In genomic region chr5:21787186-21788105, GRCm38 (mm10) we compare ENCODE assay signal across 8 mouse cellular contexts. TPM values are rescaled to one million over a fixed set of nuclear protein-coding genes. Genes with fewer than 3 reads are reported as not detected.
A peak's percentile ranks its signal among the peaks of the same experiment; 100 is the strongest.
DNase-seq lines count a peak whose midpoint lies in the region; ATAC-seq lines count a peak whose summit lies in the region.

No protein-coding gene starts in this region.

- H3K9me3 ChIP-seq in kidney, embryonic 15.5 days (replicated peaks), result no peaks in the 10 kb centered on the region
- no peaks in the 10 kb centered on the region for H3K9me3 ChIP-seq in hindbrain, embryonic 15.5 days
- no peaks in the 10 kb centered on the region for H3K9me3 ChIP-seq in midbrain, embryonic 15.5 days

- H3K4me1 ChIP-seq in kidney, embryonic 15.5 days, result peaks cover 17% of the 10 kb centered on the region
- peaks cover 37% of the 10 kb centered on the region for H3K4me1 ChIP-seq in hindbrain, embryonic 15.5 days (replicated peaks)
- peaks cover 32% of the 10 kb centered on the region for H3K4me1 ChIP-seq in midbrain, embryonic 15.5 days

- peak overlapping the region; percentile 78 for H3K4me3 ChIP-seq in kidney, embryonic 15.5 days (replicated peaks)
- H3K4me3 ChIP-seq in hindbrain, embryonic 15.5 days, result peak overlapping the region; percentile 91
- H3K4me3 ChIP-seq in midbrain, embryonic 15.5 days, result peak overlapping the region; percentile 63

- peak overlapping the region; percentile 94 for H3K9ac ChIP-seq in kidney, embryonic 15.5 days
- H3K9ac ChIP-seq in hindbrain, embryonic 15.5 days, result peak overlapping the region; percentile 90
- peak overlapping the region; percentile 71 for H3K9ac ChIP-seq in midbrain, embryonic 15.5 days

- no peaks in the 10 kb centered on the region for H3K27me3 ChIP-seq in kidney, embryonic 15.5 days
- H3K27me3 ChIP-seq in hindbrain, embryonic 15.5 days, result no peaks in the 10 kb centered on the region
- no peaks in the 10 kb centered on the region for H3K27me3 ChIP-seq in midbrain, embryonic 15.5 days (replicated peaks)

- 39% methylated on average over 11 of the region's 11 CpGs for WGBS in kidney, embryonic 15.5 days
- 41% methylated on average over 11 of the region's 11 CpGs for WGBS in hindbrain, embryonic 15.5 days
- WGBS in midbrain, embryonic 15.5 days, result 39% methylated on average over 11 of the region's 11 CpGs

- no peak for DNase-seq in kidney, postnatal 10 days
- peak; percentile 16 for DNase-seq in c-Kit-positive CD71-positive TER-119-positive erythroid progenitor cells, embryonic 14.5 days (ENCODE audit: low spot score)
- DNase-seq in frontal cortex, postnatal 14 days (ENCODE audit: low spot score in 2 of 2), result no peak
- DNase-seq in cerebellum, postnatal 14 days, result no peak
- no peak for DNase-seq in spleen, postnatal 36 days (ENCODE audit: low spot score in 2 of 2)

- peak overlapping the region; percentile 87; the same call in 1 of the 2 replicates for H3K27ac ChIP-seq in kidney, embryonic 15.5 days
- peak overlapping the region; percentile 83 for H3K27ac ChIP-seq in hindbrain, embryonic 15.5 days (replicated peaks)
- peak overlapping the region; percentile 79 for H3K27ac ChIP-seq in midbrain, embryonic 15.5 days

- peak overlapping the region; percentile 63 for H3K4me2 ChIP-seq in kidney, embryonic 15.5 days
- H3K4me2 ChIP-seq in hindbrain, embryonic 15.5 days, result peak overlapping the region; percentile 75
- H3K4me2 ChIP-seq in midbrain, embryonic 15.5 days, result peak overlapping the region; percentile 58

- peaks cover 22% of the 10 kb centered on the region for H3K36me3 ChIP-seq in kidney, embryonic 15.5 days
- peaks cover 16% of the 10 kb centered on the region for H3K36me3 ChIP-seq in hindbrain, embryonic 15.5 days
- 0 out of 2 replicates have a peak, but pooled peaks cover 3% of the 10 kb centered on the region for H3K36me3 ChIP-seq in midbrain, embryonic 15.5 days (replicated peaks)

- ATAC-seq in kidney, embryonic 15.5 days (replicated peaks; ENCODE audit: low FRiP score), result no peak
- ATAC-seq in hindbrain, embryonic 15.5 days (ENCODE audit: low FRiP score, low read depth), result no peak
- ATAC-seq in midbrain, embryonic 15.5 days (replicated peaks), result no peak

RNA-seq across cellular contexts. Expression of gene Psmc2, which starts 2.4 kb away (rescaled TPM):
- polyA plus RNA-seq in kidney, embryonic 15.5 days (2015; fragmentation: Nextera tagmentation; extraction: Ambion mirVana), result 186 and 199 TPM in 2 replicates
- polyA plus RNA-seq in hindbrain, embryonic 15.5 days (2015; fragmentation: Nextera tagmentation; extraction: Ambion mirVana), result 180 and 182 TPM in 2 replicates
- polyA plus RNA-seq in midbrain, embryonic 15.5 days (2015; fragmentation: Nextera tagmentation; extraction: Ambion mirVana), result 176 and 182 TPM in 2 replicates

RNA-seq across cellular contexts. Expression of gene Dnajc2, which starts 2.4 kb away (rescaled TPM):
- polyA plus RNA-seq in kidney, embryonic 15.5 days (2015; fragmentation: Nextera tagmentation; extraction: Ambion mirVana), result 75.2 and 77.8 TPM in 2 replicates
- polyA plus RNA-seq in hindbrain, embryonic 15.5 days (2015; fragmentation: Nextera tagmentation; extraction: Ambion mirVana), result 64.1 and 69.9 TPM in 2 replicates
- polyA plus RNA-seq in midbrain, embryonic 15.5 days (2015; fragmentation: Nextera tagmentation; extraction: Ambion mirVana), result 65.9 and 71.1 TPM in 2 replicates

RNA-seq across cellular contexts. Expression of gene Pmpcb, which starts 50.5 kb away (rescaled TPM):
- polyA plus RNA-seq in kidney, embryonic 15.5 days (2015; fragmentation: Nextera tagmentation; extraction: Ambion mirVana), result 90.5 and 97.7 TPM in 2 replicates
- 68.7 and 71.6 TPM in 2 replicates for polyA plus RNA-seq in hindbrain, embryonic 15.5 days (2015; fragmentation: Nextera tagmentation; extraction: Ambion mirVana)
- 71.7 and 76.9 TPM in 2 replicates for polyA plus RNA-seq in midbrain, embryonic 15.5 days (2015; fragmentation: Nextera tagmentation; extraction: Ambion mirVana)
